Mouse (Mus musculus) A20 (cell line): ENCODE data around the gene Ms4a4c.
"Not testable (repeated sequence)": the region's sequence is repeated elsewhere in the genome, so short reads cannot be mapped to it uniquely, and the experiment has no call there.

Experiments used
- DNase-seq: peaks from one replicate; pipeline ENCODE4 v3.0.0-alpha.2; 2011; ENCODE audit warnings: low read depth, low spot score

Gene Ms4a4c

GRCm38 (mm10) chr19:11459041-11459440 is 54.5 kb downstream of the Ms4a4c start:
- DNase-seq, result not testable (repeated sequence)

- not testable (repeated sequence) for DNase-seq
These were observed 60.2 kb downstream of the Ms4a4c start for GRCm38 (mm10) chr19:11464795-11465194.

GRCm38 (mm10) chr19:11466471-11466870 is 61.9 kb downstream of the Ms4a4c start:
- DNase-seq, result no peak

GRCm38 (mm10) chr19:11468361-11468760 is 63.8 kb downstream of the Ms4a4c start:
- DNase-seq, result not testable (repeated sequence)

GRCm38 (mm10) chr19:11469215-11469614 is 64.6 kb downstream of the Ms4a4c start, which contains the start of gene Ms4a6c:
TSS of gene Ms4a6c (plus strand) at chr19:11469366.
- DNase-seq, result not testable (repeated sequence)
